Mouse (Mus musculus): Measurements from ENCODE around the gene Srarp. TPM values are rescaled to one million over a fixed set of nuclear protein-coding genes. Genes with fewer than 3 reads are reported as not detected.

Srarp gene
- polyA plus RNA-seq, 1 experiment from 2014 or later: not detected

GRCm38 (mm10) chr4:141460481-141460880 is 24.6 kb upstream of the Srarp start:
- Histone ChIP-seq H3K27ac (ENCODE audit: low read length) (no peak overlapping the region), H3K9ac (replicated peaks; ENCODE audit: low read depth, low read length) (no peak overlapping the region), H3K36me3 (ENCODE audit: control insufficient read depth, insufficient read depth) (peaks cover 22% of the 10 kb centered on the region), H3K27me3 (replicated peaks; ENCODE audit: control insufficient read depth, insufficient read depth, low read length) (no peaks in the 10 kb centered on the region), H3K9me3 (ENCODE audit: control insufficient read depth, low read length) (no peaks in the 10 kb centered on the region), H3K4me1 (replicated peaks; ENCODE audit: control insufficient read depth, insufficient read depth, low read length) (peaks cover 12% of the 10 kb centered on the region), H3K4me3 (replicated peaks; ENCODE audit: low read length) (no peak overlapping the region), H3K4me2 (ENCODE audit: low read length) (no peak overlapping the region)
- WGBS: 92% methylated on average over 4 of the region's 4 CpGs
- ATAC-seq: no peak

GRCm38 (mm10) chr4:141459766-141460165 is 23.9 kb upstream of the Srarp start:
- H3K36me3 ChIP-seq (ENCODE audit: control insufficient read depth, insufficient read depth): peaks cover 15% of the 10 kb centered on the region
- no peak overlapping the region for H3K4me2 ChIP-seq (ENCODE audit: low read length)
- H3K4me1 ChIP-seq (replicated peaks; ENCODE audit: control insufficient read depth, insufficient read depth, low read length): peaks cover 15% of the 10 kb centered on the region
- no peaks in the 10 kb centered on the region for H3K27me3 ChIP-seq (replicated peaks; ENCODE audit: control insufficient read depth, insufficient read depth, low read length)
- H3K4me3 ChIP-seq (replicated peaks; ENCODE audit: low read length): no peak overlapping the region
- H3K9me3 ChIP-seq (ENCODE audit: control insufficient read depth, low read length): no peaks in the 10 kb centered on the region
- WGBS: 87% methylated on average over 9 of the region's 9 CpGs
- H3K27ac ChIP-seq (ENCODE audit: low read length): no peak overlapping the region
- H3K9ac ChIP-seq (replicated peaks; ENCODE audit: low read depth, low read length): no peak overlapping the region
- ATAC-seq: no peak

- H3K9ac ChIP-seq (replicated peaks; ENCODE audit: low read depth, low read length): no peak overlapping the region
- ATAC-seq: no peak
- peaks cover 8% of the 10 kb centered on the region for H3K36me3 ChIP-seq (ENCODE audit: control insufficient read depth, insufficient read depth)
- H3K9me3 ChIP-seq (ENCODE audit: control insufficient read depth, low read length): no peaks in the 10 kb centered on the region
- peaks cover 15% of the 10 kb centered on the region for H3K4me1 ChIP-seq (replicated peaks; ENCODE audit: control insufficient read depth, insufficient read depth, low read length)
- no peak overlapping the region for H3K27ac ChIP-seq (ENCODE audit: low read length)
- no peak overlapping the region for H3K4me2 ChIP-seq (ENCODE audit: low read length)
- no peak overlapping the region for H3K4me3 ChIP-seq (replicated peaks; ENCODE audit: low read length)
- WGBS: 56% methylated on average over 3 of the region's 3 CpGs
- H3K27me3 ChIP-seq (replicated peaks; ENCODE audit: control insufficient read depth, insufficient read depth, low read length): no peaks in the 10 kb centered on the region
Observed at GRCm38 (mm10) chr4:141458888-141459287, 23.0 kb upstream of the Srarp start.

GRCm38 (mm10) chr4:141458236-141458635 is 22.3 kb upstream of the Srarp start:
- no peaks in the 10 kb centered on the region for H3K27me3 ChIP-seq (replicated peaks; ENCODE audit: control insufficient read depth, insufficient read depth, low read length)
- no peak for ATAC-seq
- H3K4me3 ChIP-seq (replicated peaks; ENCODE audit: low read length): no peak overlapping the region
- H3K9ac ChIP-seq (replicated peaks; ENCODE audit: low read depth, low read length): no peak overlapping the region
- peaks cover 3% of the 10 kb centered on the region; the same call in 1 of the 2 replicates for H3K36me3 ChIP-seq (ENCODE audit: control insufficient read depth, insufficient read depth)
- H3K9me3 ChIP-seq (ENCODE audit: control insufficient read depth, low read length): no peaks in the 10 kb centered on the region
- H3K27ac ChIP-seq (ENCODE audit: low read length): no peak overlapping the region
- H3K4me1 ChIP-seq (replicated peaks; ENCODE audit: control insufficient read depth, insufficient read depth, low read length): peaks cover 15% of the 10 kb centered on the region
- H3K4me2 ChIP-seq (ENCODE audit: low read length): no peak overlapping the region
- WGBS: 10% methylated on average over 7 of the region's 7 CpGs

GRCm38 (mm10) chr4:141456193-141456938 is 20.5 kb upstream of the Srarp start:
- Histone ChIP-seq H3K4me3 (replicated peaks; ENCODE audit: low read length) (no peak overlapping the region), H3K9me3 (ENCODE audit: control insufficient read depth, low read length) (no peaks in the 10 kb centered on the region), H3K27me3 (replicated peaks; ENCODE audit: control insufficient read depth, insufficient read depth, low read length) (no peaks in the 10 kb centered on the region), H3K27ac (ENCODE audit: low read length) (no peak overlapping the region), H3K9ac (replicated peaks; ENCODE audit: low read depth, low read length) (no peak overlapping the region), H3K4me2 (ENCODE audit: low read length) (no peak overlapping the region), H3K36me3 (ENCODE audit: control insufficient read depth, insufficient read depth) (no peaks in the 10 kb centered on the region), H3K4me1 (replicated peaks; ENCODE audit: control insufficient read depth, insufficient read depth, low read length) (peaks cover 15% of the 10 kb centered on the region)
- ATAC-seq: no peak
- WGBS: 93% methylated on average over 14 of the region's 14 CpGs

GRCm38 (mm10) chr4:141455526-141455925 is 19.6 kb upstream of the Srarp start:
- H3K4me1 ChIP-seq (replicated peaks; ENCODE audit: control insufficient read depth, insufficient read depth, low read length): peaks cover 13% of the 10 kb centered on the region
- 80% methylated on average over 4 of the region's 4 CpGs for WGBS
- H3K36me3 ChIP-seq (ENCODE audit: control insufficient read depth, insufficient read depth): no peaks in the 10 kb centered on the region
- no peak overlapping the region for H3K9ac ChIP-seq (replicated peaks; ENCODE audit: low read depth, low read length)
- ATAC-seq: peak; percentile 20; the same call in 1 of the 2 replicates
- no peaks in the 10 kb centered on the region for H3K9me3 ChIP-seq (ENCODE audit: control insufficient read depth, low read length)
- no peak overlapping the region for H3K4me3 ChIP-seq (replicated peaks; ENCODE audit: low read length)
- no peak overlapping the region for H3K4me2 ChIP-seq (ENCODE audit: low read length)
- H3K27ac ChIP-seq (ENCODE audit: low read length): no peak overlapping the region
- H3K27me3 ChIP-seq (replicated peaks; ENCODE audit: control insufficient read depth, insufficient read depth, low read length): no peaks in the 10 kb centered on the region

GRCm38 (mm10) chr4:141454581-141455350 is 18.9 kb upstream of the Srarp start:
- no peak for ATAC-seq
- H3K4me1 ChIP-seq (replicated peaks; ENCODE audit: control insufficient read depth, insufficient read depth, low read length): peaks cover 13% of the 10 kb centered on the region
- no peaks in the 10 kb centered on the region for H3K9me3 ChIP-seq (ENCODE audit: control insufficient read depth, low read length)
- no peaks in the 10 kb centered on the region; the same call in 1 of the 2 replicates for H3K36me3 ChIP-seq (ENCODE audit: control insufficient read depth, insufficient read depth)
- 77% methylated on average over 14 of the region's 14 CpGs for WGBS
- no peak overlapping the region for H3K27ac ChIP-seq (ENCODE audit: low read length)
- no peak overlapping the region for H3K4me3 ChIP-seq (replicated peaks; ENCODE audit: low read length)
- no peaks in the 10 kb centered on the region for H3K27me3 ChIP-seq (replicated peaks; ENCODE audit: control insufficient read depth, insufficient read depth, low read length)
- no peak overlapping the region for H3K9ac ChIP-seq (replicated peaks; ENCODE audit: low read depth, low read length)
- H3K4me2 ChIP-seq (ENCODE audit: low read length): no peak overlapping the region

GRCm38 (mm10) chr4:141451916-141452450 is 16.1 kb upstream of the Srarp start:
- Histone ChIP-seq H3K36me3 (ENCODE audit: control insufficient read depth, insufficient read depth) (peaks cover 18% of the 10 kb centered on the region), H3K4me2 (ENCODE audit: low read length) (no peak overlapping the region), H3K27ac (ENCODE audit: low read length) (no peak overlapping the region), H3K9ac (replicated peaks; ENCODE audit: low read depth, low read length) (no peak overlapping the region), H3K4me1 (replicated peaks; ENCODE audit: control insufficient read depth, insufficient read depth, low read length) (peaks cover 3% of the 10 kb centered on the region; the same call in 1 of the 2 replicates), H3K4me3 (replicated peaks; ENCODE audit: low read length) (no peak overlapping the region), H3K27me3 (replicated peaks; ENCODE audit: control insufficient read depth, insufficient read depth, low read length) (no peaks in the 10 kb centered on the region), H3K9me3 (ENCODE audit: control insufficient read depth, low read length) (no peaks in the 10 kb centered on the region)
- WGBS: 95% methylated on average over 9 of the region's 9 CpGs
- no peak for ATAC-seq

- H3K27ac ChIP-seq (ENCODE audit: low read length): no peak overlapping the region
- no peak for ATAC-seq
- WGBS: 90% methylated on average over 2 of the region's 2 CpGs
Observed at GRCm38 (mm10) chr4:141451251-141451650, 15.3 kb upstream of the Srarp start.

More at GRCm38 (mm10) chr4:141451251-141451650, 15.3 kb upstream of the Srarp start:
- peaks cover 18% of the 10 kb centered on the region for H3K36me3 ChIP-seq (ENCODE audit: control insufficient read depth, insufficient read depth)
- H3K4me1 ChIP-seq (replicated peaks; ENCODE audit: control insufficient read depth, insufficient read depth, low read length): peaks cover 6% of the 10 kb centered on the region
- no peaks in the 10 kb centered on the region for H3K27me3 ChIP-seq (replicated peaks; ENCODE audit: control insufficient read depth, insufficient read depth, low read length)
- H3K4me2 ChIP-seq (ENCODE audit: low read length): no peak overlapping the region
- no peak overlapping the region for H3K9ac ChIP-seq (replicated peaks; ENCODE audit: low read depth, low read length)
- no peak overlapping the region for H3K4me3 ChIP-seq (replicated peaks; ENCODE audit: low read length)
- no peaks in the 10 kb centered on the region for H3K9me3 ChIP-seq (ENCODE audit: control insufficient read depth, low read length)

Measured in forebrain, embryonic 16.5 days (tissue).